Mouse (Mus musculus) urinary bladder, postnatal 25 days (tissue): ENCODE measurements at regions not wholly inside any gene's neighbourhood (a gene's known extent, or its start where the extent isn't known, plus 50 kb on each side); places are given as distances from the start of the nearest gene placed in this dataset.
"Not testable (repeated sequence)": the region's sequence is repeated elsewhere in the genome, so short reads cannot be mapped to it uniquely, and the experiment has no call there.

Source experiments
- DNase-seq: peaks from one replicate; pipeline ENCODE4 v3.0.0; 2022; ENCODE audit warnings: low spot score

DNA sequence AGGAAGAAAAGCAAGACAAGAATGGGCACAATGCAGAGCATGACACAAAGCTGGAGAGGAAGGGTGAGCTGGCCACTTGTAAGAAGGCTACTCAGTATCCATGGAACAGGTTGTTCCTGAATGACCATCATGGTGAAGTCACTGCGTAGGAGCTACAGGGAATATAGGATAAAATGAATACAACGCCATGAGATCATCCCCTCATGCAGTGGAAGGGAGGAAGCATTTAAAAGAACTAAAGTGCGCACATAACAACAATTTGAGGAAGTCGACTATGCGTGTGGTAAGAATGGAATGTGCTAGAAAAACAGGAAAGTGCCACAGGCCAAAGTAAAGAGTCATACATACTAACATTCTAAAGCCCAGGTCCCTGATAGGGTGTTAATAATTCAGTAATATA, 246.4 kb upstream of the Klf6 start:
- no peak for DNase-seq

DNA sequence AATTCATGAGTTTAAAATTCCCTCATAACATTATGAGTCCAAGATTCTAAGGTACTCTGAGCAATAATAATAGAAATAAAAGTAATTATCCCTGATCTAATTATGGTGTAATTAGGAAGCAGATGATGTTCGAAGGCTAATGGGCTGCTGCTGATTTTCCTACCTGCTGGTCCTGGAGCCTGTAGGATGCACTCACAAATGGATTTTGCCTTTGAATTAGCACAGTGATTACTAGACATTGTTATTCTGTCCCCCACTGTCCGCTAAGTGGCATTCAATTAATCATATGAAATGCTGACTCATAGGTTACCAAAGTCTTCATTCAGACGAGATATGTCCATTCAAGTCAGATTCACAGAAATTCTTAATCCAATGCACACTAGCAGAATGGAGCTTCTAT, 246.0 kb upstream of the Klf6 start:
- DNase-seq = no peak

DNA sequence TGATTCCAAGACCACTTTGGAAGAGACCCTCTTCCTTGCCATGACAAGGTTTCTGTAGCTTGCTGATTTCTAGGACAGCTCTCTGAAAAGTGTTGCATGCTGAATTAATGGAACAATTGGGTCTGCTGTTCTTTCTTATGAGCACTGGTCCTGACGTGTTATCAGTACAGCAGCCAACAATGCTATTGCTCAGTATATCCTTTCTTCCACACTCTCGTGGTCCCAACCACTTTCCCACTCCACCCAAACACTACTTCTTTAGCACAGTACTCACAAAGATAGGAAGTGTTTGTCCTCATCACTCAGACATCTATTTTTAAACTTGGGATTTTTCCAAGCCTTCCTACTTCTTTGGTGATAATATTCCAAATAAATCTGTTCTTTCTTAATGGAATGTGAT, 233.2 kb upstream of the Klf6 start:
- no peak for DNase-seq

DNA sequence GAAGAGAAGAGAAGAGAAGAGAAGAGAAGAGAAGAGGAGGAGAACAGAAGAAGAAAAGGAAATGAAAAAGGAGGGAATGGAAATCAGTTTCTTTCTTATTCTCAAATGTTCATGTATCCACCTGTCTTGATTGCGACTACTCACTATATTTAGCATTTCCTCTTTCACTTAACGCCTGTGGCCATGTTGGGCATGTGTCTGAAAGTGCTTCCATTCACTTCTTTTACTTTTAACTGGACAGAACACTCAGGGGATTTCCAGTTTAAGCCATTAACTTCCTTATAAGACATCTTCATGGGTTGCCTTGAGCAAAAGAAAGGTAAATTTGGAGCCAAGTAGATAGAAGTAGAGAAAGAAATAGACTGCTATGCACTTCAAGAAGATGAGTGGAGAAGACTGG, 226.3 kb upstream of the Klf6 start:
- no peak for DNase-seq

DNA sequence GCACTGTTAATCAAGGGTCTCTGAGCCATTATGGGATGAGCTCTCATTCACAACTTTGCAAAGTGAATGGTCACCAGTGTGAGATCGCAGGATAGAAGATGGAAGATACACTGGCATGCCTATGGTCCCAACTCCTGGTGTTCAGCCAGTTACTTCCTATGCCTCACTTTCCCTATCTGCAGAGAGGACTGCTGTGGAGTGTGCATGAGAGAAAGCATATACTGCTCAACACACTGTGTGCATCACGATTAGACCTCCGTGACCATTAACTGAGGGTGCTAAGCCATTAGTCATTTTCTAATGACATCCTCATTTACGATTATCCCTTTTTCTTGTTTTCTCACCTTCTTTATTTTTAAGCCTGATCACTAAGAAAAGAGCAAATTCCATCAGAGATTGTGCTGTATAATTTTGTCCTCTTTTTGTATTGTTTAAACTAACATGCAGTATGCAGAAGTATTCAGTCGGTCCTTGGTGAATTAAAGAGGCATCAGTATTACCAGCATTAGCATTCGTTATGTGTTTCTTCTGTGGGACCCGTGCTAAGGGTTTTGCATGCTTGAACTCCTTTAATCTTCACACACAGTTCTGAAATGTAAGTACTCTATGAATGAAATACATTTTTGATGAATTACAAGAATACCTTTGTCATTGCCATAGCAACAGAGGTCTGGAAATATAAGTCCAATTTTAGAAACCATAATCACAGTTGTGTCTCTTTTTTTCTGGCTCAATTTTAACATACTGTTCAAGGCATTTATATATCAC, 219.4 kb upstream of the Klf6 start:
- no peak for DNase-seq

DNA sequence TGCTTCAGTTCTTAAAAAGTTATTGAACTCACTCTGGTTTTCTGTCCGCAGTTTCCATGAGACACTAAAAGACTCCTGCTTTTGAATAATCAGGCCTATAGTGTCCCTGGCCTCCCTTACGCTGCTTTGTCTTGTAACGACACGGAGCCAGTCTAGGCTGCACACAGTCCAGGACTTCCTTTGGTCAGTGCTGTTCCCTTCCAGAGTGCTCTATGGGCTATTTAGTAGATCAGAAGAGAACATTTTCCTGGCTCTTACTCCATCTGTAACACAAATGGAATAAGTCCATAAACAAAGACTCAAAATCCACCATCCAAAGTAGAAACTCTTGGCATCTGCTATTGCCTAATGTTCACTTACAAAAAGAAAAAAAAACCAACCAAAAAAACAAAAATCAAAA, 213.0 kb upstream of the Klf6 start:
- DNase-seq = no peak

DNA sequence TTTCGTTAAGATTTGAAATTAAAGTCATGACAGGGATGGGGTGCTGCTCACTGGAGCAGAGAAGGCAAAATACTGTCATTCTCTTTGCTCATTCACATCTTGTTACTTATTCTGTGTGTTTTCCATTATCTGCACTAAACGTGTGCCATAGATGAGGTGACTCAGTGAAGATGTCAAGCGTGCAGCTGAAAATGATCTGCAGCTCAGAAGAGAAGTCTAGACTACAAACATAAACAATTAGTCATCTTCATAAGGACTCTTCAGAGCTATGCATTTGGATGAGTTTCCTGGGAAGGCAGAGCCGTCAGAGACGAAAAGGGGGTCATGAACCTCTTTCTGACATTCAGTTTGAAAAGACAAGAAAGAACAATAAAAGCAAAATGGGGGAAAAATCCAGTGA, 203.7 kb upstream of the Klf6 start:
- DNase-seq = no peak

DNA sequence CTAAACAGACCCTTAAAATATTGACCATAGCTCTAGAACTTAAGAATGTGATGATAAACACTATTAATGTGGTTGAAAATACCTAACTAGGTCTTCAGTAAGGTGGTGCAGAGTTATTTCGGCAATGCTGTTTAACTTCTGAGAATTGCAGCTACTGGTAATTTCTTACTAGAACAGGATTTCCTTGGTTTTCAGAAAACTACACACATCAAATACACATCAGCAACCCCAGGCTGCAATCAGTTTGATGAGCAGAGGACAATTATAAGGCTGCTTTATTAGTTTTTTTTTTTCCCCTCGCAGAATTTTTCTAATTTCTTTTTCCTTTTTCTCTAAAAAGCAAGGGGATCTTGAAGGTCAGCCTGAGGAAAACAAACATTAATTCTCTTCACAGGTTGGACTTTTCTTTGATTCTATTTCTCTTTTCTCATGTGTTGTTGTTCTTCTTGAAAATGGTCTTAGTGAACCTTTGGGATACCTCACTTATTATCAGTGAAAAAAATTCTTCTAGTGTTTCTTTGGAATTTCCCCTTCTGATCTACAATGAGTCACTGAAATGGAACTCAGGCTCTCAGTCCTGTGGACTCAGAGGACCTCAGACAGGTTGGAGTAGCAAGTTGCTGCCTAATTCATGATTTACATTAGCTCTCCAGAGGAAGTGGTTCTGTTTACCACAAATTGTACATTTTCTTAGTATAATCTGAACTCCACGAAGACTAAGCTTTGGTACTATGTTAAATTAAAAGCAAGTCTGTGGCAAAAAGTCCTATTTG, 194.9 kb upstream of the Klf6 start:
- DNase-seq = no peak

DNA sequence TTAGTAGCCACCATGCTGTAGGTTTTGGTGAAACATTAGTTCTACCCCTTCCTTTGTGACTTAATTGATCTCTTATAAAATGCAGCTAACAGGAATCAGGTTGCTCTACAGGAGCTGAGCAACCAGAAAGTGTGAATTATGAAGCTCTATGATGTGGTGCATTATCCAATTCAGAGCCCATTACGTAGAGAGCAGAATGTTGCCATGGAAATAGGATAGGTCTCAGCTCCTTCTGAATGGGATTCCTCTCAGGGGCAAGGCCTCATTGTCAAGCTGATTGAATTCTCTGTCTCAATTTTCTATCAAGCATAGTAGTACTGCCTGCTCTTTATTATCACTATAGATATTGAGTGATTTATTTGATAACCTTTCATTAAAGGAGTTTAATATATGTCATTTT, 185.6 kb upstream of the Klf6 start:
- no peak for DNase-seq

DNA sequence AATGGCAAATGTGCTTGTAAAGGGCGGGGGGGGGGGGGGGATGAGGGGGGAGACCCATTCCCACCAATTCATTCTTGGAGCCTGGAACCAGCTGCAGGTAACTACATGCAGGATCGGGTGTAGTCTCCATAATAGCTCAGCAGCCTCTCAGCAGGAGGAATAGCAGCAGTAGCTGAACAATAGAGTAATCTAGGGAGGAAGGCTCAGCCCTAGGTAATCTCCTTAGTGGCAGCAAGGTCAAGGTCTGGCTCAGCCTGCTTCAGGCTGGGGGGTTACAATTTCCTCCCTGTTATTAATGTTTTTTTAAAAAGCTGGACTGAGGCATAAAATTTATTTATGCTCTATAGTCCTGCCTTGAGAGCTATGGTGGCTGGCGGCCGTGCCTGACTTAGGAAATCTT, 171.2 kb upstream of the Klf6 start:
- no peak for DNase-seq

DNA sequence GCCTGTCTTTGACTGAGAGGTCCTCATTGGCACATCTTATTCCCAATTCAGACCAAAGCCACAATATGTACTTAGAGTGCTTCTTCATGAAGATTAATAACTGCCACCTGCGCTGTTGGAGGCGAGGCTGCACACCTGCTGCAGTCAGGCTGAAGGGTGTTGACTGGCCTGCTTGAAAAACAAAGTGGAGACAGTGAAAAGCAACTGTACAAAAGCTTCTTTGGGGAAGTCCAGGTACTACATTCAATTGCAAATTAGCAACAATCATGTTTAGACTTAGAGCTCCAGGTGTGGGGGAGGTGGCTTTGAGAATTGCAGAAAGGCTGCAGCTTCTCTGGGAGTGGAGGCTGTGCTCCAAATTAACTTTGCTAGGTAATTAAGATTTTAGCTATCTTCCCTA, 170.6 kb upstream of the Klf6 start:
- DNase-seq = not testable (repeated sequence)

DNA sequence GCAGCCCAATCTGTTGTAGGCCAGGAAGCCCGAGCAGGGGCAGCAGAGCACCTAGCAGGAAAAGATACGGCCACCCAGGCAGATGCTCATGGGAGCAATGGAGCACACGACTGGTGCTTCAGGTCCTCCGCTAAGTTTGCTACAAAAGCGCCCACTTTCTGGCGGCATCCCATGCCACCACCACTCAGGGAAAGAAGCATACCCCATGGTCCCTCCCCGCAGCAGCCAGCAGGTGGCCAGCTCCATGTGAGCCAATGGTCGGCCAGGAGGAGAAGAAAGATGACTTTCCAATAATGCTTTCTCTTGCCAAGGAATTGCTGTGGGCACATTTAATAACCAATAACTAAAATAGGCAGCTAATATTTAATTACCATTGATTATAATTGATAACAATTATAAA, 166.7 kb upstream of the Klf6 start:
- DNase-seq = no peak

DNA sequence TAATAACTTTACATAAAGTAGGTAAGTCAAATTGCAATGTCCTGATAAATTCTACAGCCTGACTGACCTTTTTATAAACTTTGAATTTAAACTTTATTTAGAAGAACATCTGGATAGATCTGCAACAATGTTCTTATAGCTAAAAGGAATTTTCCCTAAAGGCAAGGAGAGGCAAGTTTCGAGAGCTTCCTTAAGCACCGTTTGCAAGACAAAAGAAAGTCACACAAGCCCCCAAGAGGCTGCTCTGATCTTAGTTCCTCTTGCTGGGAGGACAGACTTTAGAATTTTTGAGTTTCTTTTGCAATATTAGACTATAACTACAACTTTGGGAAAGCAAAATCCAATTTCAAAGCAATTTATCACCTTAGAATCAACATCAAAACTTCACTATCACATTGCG, 165.7 kb upstream of the Klf6 start:
- not testable (repeated sequence) for DNase-seq

DNA sequence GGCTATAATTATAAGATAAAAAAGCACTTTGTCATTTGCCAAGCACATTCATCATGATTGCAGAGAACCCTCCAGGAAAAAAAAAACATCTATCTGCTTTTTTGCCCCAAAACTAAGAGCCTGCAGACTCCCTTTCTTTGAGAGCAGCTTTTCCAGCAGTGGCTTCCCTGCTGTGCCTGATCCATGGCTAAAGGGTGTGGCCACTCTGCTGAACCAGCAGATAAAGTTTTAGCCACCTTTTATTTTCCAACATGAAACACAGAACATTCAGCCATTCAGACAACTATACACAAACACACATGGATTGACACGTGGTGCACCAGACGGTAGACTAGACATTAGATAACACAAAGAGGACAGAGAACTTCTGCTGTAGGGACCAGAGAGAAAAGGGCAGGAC, 164.9 kb upstream of the Klf6 start:
- no peak for DNase-seq

DNA sequence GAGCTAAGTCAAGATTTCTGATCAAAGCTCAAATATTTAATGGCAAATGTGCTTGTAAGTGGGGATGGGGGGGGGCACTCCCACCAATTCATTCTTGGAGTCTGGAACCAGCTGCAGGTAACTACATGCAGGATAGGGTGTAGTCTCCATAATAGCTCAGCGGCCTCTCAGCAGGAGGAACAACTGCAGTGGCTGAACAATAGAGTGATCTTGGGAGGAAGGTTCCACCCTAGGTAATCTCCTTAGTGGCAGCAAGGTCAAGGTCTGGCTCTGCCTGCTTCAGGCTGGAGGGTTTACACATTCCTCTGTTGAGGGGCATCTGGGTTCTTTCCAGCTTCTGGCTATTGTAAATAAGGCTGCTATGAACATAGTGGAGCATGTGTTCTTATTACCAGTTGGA, 164.0 kb upstream of the Klf6 start:
- DNase-seq = not testable (repeated sequence)

DNA sequence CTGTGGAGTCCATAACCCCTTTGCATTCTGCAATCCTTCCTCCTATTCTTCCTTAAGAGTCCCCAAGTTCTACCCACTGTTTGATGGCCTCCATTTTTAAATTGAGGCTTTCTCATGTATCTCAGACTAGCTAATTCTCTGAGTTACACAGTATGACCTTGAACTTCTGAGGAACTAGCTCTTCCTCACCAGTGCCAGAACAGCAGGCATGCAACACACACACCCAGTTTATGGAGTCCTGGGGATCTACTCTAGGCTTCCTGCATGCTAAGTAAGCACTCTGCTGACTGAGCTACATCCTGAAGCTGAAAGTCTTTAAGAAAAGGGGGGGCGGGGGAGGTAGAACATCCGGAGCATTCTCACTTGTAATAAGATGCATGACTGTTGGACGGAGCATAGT, 159.2 kb upstream of the Klf6 start:
- DNase-seq = no peak

DNA sequence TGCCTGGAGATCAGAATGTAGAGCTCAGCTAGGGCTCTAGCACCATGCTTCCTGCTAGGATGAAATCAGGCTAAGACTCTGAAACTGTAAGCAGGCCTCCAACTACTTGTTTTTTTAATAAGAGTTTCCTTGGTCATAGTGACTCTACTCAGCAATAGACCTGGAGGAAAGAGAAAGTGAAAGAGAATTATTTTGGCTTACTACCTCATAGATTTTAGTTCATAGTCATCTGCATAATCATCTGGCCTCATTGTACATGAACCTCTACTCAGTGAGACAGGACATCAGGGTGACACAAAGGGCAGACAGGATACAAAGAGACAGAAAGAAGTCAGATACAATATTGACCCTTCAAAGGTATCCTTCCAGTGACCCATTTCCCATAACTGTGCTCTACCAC, 156.3 kb upstream of the Klf6 start:
- no peak for DNase-seq

DNA sequence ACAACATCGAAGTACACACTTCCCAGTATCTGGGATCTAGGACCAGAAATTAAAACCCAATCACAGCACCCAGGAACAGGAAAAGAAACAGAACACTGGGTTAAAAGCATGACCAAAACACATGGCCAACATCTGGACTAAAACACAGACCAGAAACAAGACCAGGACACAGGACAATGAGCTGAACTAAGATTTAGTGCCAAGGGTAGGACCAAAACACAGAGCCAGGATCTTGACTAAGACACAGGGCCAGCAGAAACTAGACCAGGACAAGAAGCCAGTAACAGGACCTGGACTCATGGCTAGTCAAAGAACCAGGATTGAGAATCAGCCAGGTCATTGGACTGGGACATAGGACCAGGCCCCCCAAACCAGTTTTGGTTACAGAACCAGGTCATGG, 149.6 kb upstream of the Klf6 start:
- DNase-seq = no peak

DNA sequence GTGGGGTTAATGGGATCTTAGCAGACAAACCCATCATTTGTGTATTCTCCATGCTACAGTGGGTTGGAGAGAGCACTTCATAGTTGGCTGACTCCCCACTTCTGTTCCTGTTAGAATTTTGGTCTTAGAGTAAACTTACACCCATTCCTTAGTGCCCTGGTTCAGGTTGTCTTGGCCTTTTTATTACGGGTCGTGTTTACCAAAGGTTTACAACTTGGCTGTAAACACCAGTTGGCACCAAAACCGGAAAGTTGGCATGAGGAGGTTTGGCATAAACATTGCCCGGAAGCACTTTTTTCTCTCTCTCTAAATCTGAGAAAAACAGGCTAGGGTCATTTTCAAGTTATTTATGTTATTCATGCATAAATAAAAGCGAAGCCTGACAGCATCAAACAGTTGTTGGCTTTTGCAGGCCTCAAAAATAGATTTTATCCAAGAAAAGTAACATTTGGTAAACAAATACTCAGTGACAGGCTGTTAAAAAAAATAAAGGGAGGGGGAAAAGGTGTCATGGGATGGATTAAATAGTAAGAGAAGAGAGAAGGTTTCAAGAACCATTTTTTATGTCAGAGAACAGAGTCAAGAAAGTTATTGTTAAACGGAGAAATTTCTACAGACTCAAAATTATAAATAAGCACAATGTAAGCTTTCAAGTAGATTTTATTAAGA, 148.0 kb upstream of the Klf6 start:
- DNase-seq = no peak

DNA sequence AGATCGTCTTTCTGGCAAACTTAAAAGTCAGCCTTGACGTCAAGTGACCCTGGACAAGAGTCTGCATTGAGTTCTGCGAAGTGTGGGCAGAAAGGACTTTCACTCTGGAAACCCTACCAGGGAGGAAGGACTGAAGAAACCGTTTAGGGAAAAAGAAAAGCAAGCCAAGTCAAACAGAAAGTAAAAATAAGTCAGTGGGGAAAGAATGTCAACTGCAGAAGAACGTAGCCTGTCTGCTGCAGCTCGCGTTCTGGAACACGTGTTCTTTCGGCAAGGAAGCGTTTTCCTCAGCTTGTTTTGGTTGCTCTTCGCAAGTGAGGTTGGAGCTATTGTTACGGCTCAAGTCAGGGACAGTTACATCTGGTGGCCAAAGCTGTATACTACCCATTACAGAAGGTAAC, 147.1 kb upstream of the Klf6 start:
- DNase-seq = peak; percentile 17

DNA sequence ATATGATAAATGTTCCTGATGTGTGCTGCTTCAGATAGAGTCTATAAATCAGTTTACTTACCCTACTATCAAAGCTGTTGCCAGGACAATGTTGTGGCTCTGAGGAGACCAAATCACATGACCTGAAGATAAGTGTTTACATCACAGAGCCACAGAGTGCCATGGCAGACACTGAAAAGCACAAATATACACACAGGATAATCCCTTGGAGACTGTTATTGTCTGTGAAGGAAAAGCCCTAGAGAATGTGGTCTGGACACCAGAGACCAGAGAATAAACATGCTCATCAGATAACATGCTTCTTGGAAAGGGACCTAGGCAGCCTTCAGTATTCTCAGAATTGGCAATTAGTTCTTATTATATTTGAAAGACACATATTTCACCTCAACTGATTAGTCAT, 146.5 kb upstream of the Klf6 start:
- DNase-seq = no peak

DNA sequence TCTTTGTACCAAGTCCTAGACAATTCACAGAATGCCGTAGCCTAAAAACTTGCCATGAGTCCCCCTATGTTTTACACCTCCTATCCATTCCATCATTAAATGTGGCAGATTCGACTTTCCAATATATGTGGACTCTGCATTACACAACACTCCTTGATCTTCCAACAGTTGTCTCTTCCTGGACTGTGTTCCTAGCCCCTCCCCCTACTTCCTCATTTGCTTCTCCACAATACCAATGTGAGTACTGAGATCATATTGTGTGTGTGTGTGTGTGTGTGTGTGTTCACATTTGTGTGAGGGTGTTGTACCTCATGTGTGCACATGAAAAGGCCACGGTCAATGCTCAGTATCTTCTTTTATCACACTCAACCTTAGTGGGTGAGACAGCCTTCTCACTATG, 144.5 kb upstream of the Klf6 start:
- no peak for DNase-seq

DNA sequence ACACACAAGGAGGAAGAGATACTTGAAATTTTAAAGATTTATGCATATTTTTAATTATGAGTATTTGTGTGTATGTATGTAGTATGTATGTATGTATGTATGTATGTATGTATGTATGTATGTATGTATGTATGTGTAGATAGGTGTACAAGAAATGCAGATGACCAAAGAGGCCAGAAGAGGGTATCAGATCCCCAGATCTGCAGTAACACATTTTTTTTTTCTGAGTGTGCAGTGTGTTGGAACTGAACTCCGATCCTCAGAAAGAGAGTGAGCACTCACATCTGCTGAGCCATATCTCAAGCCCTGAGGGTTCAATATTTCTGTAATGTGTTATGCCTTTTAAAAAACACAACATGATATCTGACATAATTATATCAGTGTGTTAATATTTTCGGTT, 138.0 kb upstream of the Klf6 start:
- DNase-seq = no peak
